Mouse (Mus musculus) hindbrain, embryonic 12.5 days (tissue): ENCODE results near the gene Clec4f. TPM values are rescaled to one million over a fixed set of nuclear protein-coding genes. Genes with fewer than 3 reads are reported as not detected.

Experiments
- ATAC-seq: fragments of 200-750 bp; cut with Nextera tagmentation; 2 replicates; pipeline ENCODE4 v1.8.0; 2017; ENCODE audit warnings: moderate TSS enrichment; ENCODE audit not compliant: low FRiP score
- H3K27ac ChIP-seq: fragments of 300-500 bp; sonication (generic); 2 replicates; pipeline ENCODE4 v1.5.1; 2016; ENCODE audit warnings: mild to moderate bottlenecking
- H3K27me3 ChIP-seq: fragments of 300-500 bp; sonication (generic); 2 replicates; pipeline ENCODE4 v1.6.1; 2016; ENCODE audit warnings: mild to moderate bottlenecking
- H3K36me3 ChIP-seq: fragments of 300-500 bp; sonication (generic); 2 replicates; pipeline ENCODE4 v1.6.1; 2016; ENCODE audit warnings: mild to moderate bottlenecking
- H3K4me1 ChIP-seq: fragments of 300-500 bp; sonication (generic); 2 replicates; pipeline ENCODE4 v1.6.1; 2016
- H3K4me2 ChIP-seq: fragments of 300-500 bp; sonication (generic); replicated peaks from 2 replicates; pipeline ENCODE4 v1.6.1; 2016; ENCODE audit warnings: mild to moderate bottlenecking
- H3K4me3 ChIP-seq: fragments of 300-500 bp; sonication (generic); 2 replicates; pipeline ENCODE4 v1.5.1; 2016; ENCODE audit warnings: mild to moderate bottlenecking
- H3K9ac ChIP-seq: fragments of 300-500 bp; sonication (generic); 2 replicates; pipeline ENCODE4 v1.6.1; 2016; ENCODE audit warnings: mild to moderate bottlenecking, moderate library complexity
- H3K9me3 ChIP-seq: fragments of 300-500 bp; sonication (generic); replicated peaks from 2 replicates; pipeline ENCODE4 v1.6.1; 2016; ENCODE audit warnings: mild to moderate bottlenecking
- WGBS: fragments of 180-500 bp; shearing (Covaris S2); methylation state at CpG from one replicate; pipeline ENCODE4 v1.1.7; 2016; 5-methylcytosine and 5-hydroxymethylcytosine counted together
- polyA plus RNA-seq: library from polyadenylated mRNA; unstranded; fragments of >200 nt; fragmentation: Nextera tagmentation; extraction: Ambion mirVana; gene quantifications from 2 replicates; pipeline ENCODE4 v1.2.1, GENCODE M21; 2016

The Clec4f gene
- polyA plus RNA-seq, 1 experiment from 2014 or later = not detected

- Histone ChIP-seq H3K4me1 (no peaks in the 10 kb centered on the region), H3K9ac (no peak overlapping the region; the same call in 1 of the 2 replicates), H3K9me3 (no peaks in the 10 kb centered on the region), H3K4me3 (no peak overlapping the region), H3K4me2 (no peak overlapping the region), H3K36me3 (no peaks in the 10 kb centered on the region), H3K27ac (no peak overlapping the region), H3K27me3 (no peaks in the 10 kb centered on the region)
- ATAC-seq = no peak
- 63% methylated on average over 9 of the region's 9 CpGs for WGBS
These were observed 36.0 kb downstream of the Clec4f start for GRCm38 (mm10) chr6:83619955-83620354.

GRCm38 (mm10) chr6:83617581-83618335, 38.2 kb downstream of the Clec4f start:
- ATAC-seq = no peak
- H3K27me3 ChIP-seq = no peaks in the 10 kb centered on the region
- 84% methylated on average over 15 of the region's 15 CpGs for WGBS

DNA sequence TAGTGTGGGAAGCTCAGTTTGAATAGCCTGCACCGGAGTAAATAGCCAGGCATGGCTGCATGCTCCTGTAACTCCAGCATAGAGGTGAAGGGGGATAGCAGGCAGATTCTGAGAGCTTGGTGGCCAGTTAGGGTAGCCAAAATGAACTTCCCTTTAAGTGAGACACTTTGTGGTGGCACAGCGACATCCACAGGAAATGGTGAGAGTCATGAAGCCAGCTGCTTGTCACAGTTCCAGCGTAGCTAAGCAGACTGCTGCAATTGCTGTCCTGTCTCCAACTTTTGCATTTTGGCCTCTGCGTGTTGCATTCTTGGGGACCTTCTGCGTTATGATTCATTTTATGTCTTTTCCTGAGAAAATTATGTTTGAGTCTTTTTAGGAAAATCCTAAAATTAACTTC, 39.5 kb downstream of the Clec4f start:
- Histone ChIP-seq H3K4me2 (no peak overlapping the region), H3K9ac (no peak overlapping the region), H3K9me3 (no peaks in the 10 kb centered on the region), H3K27ac (no peak overlapping the region), H3K36me3 (no peaks in the 10 kb centered on the region), H3K4me3 (no peak overlapping the region), H3K4me1 (no peaks in the 10 kb centered on the region), H3K27me3 (no peaks in the 10 kb centered on the region)
- 83% methylated on average over 5 of the region's 5 CpGs for WGBS
- no peak for ATAC-seq

More at GRCm38 (mm10) chr6:83617581-83618335, 38.2 kb downstream of the Clec4f start:
- Histone ChIP-seq H3K36me3 (no peaks in the 10 kb centered on the region), H3K4me2 (no peak overlapping the region), H3K4me1 (no peaks in the 10 kb centered on the region), H3K9me3 (no peaks in the 10 kb centered on the region), H3K9ac (no peak overlapping the region), H3K27ac (no peak overlapping the region), H3K4me3 (no peak overlapping the region)

DNA sequence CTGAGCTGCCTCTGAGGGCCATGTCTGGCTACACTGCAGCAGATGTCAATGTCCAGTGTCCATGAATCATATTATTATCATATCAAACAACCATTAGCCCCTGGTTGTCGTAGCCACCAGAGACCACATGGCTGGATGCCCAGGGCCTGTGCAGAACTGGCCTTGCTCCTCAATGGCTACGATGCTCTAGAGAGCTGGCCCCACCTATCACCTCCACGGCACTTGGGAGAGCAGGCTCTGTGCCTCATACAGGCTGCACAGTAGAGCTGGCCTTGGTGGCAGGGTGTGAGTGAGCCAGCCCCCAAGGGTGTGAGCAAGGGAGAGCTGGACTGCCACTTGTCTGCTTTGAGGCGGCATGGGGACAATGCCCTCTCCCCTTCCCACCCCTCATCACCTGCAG, 41.5 kb downstream of the Clec4f start:
- Histone ChIP-seq H3K4me1 (no peaks in the 10 kb centered on the region), H3K27me3 (no peaks in the 10 kb centered on the region), H3K4me2 (no peak overlapping the region), H3K9ac (no peak overlapping the region), H3K36me3 (no peaks in the 10 kb centered on the region), H3K27ac (no peak overlapping the region), H3K9me3 (no peaks in the 10 kb centered on the region), H3K4me3 (no peak overlapping the region)
- 89% methylated on average over 4 of the region's 4 CpGs for WGBS
- no peak for ATAC-seq

DNA sequence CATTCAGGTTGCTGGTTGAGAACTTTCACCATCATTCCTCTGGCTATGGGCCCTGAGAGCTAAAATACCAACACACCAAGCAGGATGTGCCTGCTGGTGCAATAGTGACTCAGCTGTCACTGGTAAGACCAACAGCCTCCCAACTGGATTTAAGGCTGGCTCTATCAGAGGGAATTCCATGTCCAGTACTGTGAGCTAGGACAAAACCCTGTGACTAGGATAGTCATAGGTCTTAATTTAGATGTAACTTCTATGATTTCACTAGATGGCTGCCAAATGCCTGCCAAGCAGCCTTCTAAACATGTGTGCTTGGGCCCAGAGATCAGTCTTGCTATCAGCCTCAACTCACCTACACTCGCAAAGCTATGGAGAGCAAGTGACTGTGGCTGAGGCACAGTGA, 43.0 kb downstream of the Clec4f start:
- no peaks in the 10 kb centered on the region for H3K27me3 ChIP-seq
- 91% methylated on average over 1 of the region's 1 CpGs for WGBS
- no peak for ATAC-seq
- no peak overlapping the region for H3K4me3 ChIP-seq
- no peak overlapping the region for H3K4me2 ChIP-seq
- H3K36me3 ChIP-seq = no peaks in the 10 kb centered on the region
- no peaks in the 10 kb centered on the region for H3K9me3 ChIP-seq
- H3K4me1 ChIP-seq = no peaks in the 10 kb centered on the region
- H3K9ac ChIP-seq = no peak overlapping the region
- no peak overlapping the region for H3K27ac ChIP-seq

DNA sequence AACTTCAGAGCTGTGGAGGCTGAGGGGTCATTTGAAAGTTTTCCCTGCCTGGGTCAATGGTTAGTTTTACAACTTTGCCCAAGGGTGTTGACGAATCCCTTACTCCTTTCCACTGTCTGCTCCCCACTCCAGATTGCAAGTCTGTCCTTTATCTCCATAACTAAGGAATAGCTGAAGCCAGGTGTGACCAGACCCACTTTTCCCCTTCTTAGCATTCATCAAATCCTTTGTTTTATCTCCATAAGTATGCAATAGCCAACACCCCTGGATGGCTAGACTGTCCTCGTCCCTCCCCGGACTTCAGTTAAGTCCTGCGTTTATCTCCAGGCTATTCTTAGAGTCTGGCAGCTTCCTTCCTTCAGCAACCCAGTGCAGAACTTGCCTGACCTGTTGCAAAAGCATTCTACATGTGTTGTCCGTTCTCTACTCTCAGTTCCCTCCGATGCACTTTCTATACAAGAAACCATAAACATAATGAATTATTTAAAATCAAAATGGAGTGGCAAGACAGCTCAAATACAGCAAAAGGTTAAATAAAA, 56.3 kb downstream of the Clec4f start:
- Histone ChIP-seq H3K4me1 (peaks cover 4% of the 10 kb centered on the region; the same call in 1 of the 2 replicates), H3K27me3 (0 out of 2 replicates have a peak, but pooled peaks cover 3% of the 10 kb centered on the region), H3K9me3 (no peaks in the 10 kb centered on the region), H3K36me3 (no peaks in the 10 kb centered on the region), H3K4me3 (no peak overlapping the region), H3K27ac (no peak overlapping the region), H3K4me2 (peak overlapping the region; percentile 56; the same call in 1 of the 2 replicates), H3K9ac (no peak overlapping the region)
- no peak for ATAC-seq
- 89% methylated on average over 6 of the region's 6 CpGs for WGBS

GRCm38 (mm10) chr6:83599060-83599550, 56.9 kb downstream of the Clec4f start:
- peak; percentile 63 for ATAC-seq
- no peaks in the 10 kb centered on the region for H3K9me3 ChIP-seq

GRCm38 (mm10) chr6:83598646-83599045, 57.3 kb downstream of the Clec4f start:
- Histone ChIP-seq H3K27me3 (no peaks in the 10 kb centered on the region), H3K4me2 (peak overlapping the region; percentile 56), H3K9me3 (no peaks in the 10 kb centered on the region), H3K36me3 (no peaks in the 10 kb centered on the region), H3K4me1 (peaks cover 4% of the 10 kb centered on the region; the same call in 1 of the 2 replicates), H3K4me3 (peak overlapping the region; percentile 32), H3K9ac (peak overlapping the region; percentile 45; the same call in 1 of the 2 replicates), H3K27ac (no peak overlapping the region)
- no peak for ATAC-seq
- 10% methylated on average over 9 of the region's 9 CpGs for WGBS

More at GRCm38 (mm10) chr6:83599060-83599550, 56.9 kb downstream of the Clec4f start:
- peak overlapping the region; percentile 32 for H3K4me3 ChIP-seq
- H3K4me1 ChIP-seq = peaks cover 4% of the 10 kb centered on the region; the same call in 1 of the 2 replicates
- H3K4me2 ChIP-seq = peak overlapping the region; percentile 56
- H3K27me3 ChIP-seq = no peaks in the 10 kb centered on the region
- no peaks in the 10 kb centered on the region for H3K36me3 ChIP-seq
- 43% methylated on average over 24 of the region's 24 CpGs for WGBS
- no peak overlapping the region for H3K27ac ChIP-seq
- peak overlapping the region; percentile 45; the same call in 1 of the 2 replicates for H3K9ac ChIP-seq

- ATAC-seq = no peak
- 67% methylated on average over 3 of the region's 3 CpGs for WGBS
- H3K4me3 ChIP-seq = no peak overlapping the region
- H3K4me1 ChIP-seq = peaks cover 4% of the 10 kb centered on the region; the same call in 1 of the 2 replicates
- no peaks in the 10 kb centered on the region for H3K36me3 ChIP-seq
- H3K27me3 ChIP-seq = no peaks in the 10 kb centered on the region
- H3K4me2 ChIP-seq = no peak overlapping the region
- no peak overlapping the region for H3K9ac ChIP-seq
- H3K9me3 ChIP-seq = no peaks in the 10 kb centered on the region
- no peak overlapping the region for H3K27ac ChIP-seq
These were observed 58.0 kb downstream of the Clec4f start for GRCm38 (mm10) chr6:83597988-83598387.

DNA sequence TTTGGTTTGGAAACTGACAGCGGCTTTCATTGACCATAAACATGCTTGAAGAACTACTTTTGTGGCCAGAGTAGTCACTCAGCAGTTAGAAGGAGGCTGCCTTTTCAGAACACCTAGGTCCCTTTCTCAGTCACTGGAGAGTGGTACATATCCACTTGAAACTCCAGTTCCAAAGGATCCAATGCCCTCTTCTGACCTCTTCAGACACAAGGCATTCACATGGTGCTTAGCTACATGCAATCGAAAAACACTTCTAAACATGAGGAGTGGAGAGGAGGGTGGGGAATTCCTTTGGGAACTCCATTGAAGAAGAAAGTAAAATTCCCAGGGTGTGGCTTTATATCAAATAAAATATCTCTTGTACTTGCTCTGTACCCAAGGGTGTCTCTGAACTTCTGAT, 61.0 kb downstream of the Clec4f start:
- no peaks in the 10 kb centered on the region for H3K9me3 ChIP-seq
- H3K27me3 ChIP-seq = peaks cover 3% of the 10 kb centered on the region; the same call in 1 of the 2 replicates
- ATAC-seq = no peak
- 82% methylated on average over 2 of the region's 2 CpGs for WGBS
- no peak overlapping the region for H3K4me3 ChIP-seq
- peaks cover 4% of the 10 kb centered on the region; the same call in 1 of the 2 replicates for H3K4me1 ChIP-seq
- no peak overlapping the region for H3K4me2 ChIP-seq
- H3K27ac ChIP-seq = no peak overlapping the region
- H3K9ac ChIP-seq = no peak overlapping the region
- no peaks in the 10 kb centered on the region for H3K36me3 ChIP-seq
